Mouse (Mus musculus): ENCODE measurements around the gene Dtwd1.

DNA sequence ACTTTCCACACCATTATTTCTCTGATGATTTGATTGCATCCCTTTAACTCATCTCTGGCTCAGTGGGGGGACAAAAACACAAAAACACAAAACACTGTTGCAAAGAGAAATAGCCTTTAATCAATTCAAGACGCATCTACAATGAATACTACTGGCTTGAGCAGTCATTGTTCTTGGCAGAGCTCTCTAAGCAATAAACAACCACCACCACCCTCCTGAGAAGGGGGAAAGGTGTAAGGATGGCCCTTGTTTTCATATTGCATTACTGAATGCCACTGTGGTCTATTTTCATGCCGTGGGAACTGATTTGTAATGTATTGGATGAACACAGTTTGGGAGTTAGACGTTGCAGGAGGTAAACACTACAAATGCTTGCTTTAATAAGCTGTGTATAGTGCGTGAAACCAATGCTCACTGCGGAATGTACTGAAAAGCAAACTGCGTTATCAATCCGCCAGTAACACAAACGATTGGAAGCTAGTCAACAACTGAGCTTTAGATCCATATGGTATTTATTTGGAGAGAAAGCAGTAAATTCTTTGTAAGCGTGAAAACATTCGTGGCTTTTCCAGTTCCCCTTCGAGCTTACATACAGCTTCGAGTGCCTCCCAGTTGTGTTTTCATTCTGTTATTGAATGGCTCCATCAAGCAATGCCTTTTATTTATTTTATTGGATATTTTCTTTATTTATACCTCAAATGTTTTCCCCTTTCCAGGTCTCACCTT, 43.9 kb downstream of the Dtwd1 start:
- TF ChIP-seq POLR2A (IDR thresholded peaks at IDR 0.05; ENCODE audit: borderline replicate concordance, control insufficient read depth, low read depth, low read length) (no peak), CTCF (IDR thresholded peaks at IDR 0.05; ENCODE audit: control insufficient read depth, insufficient read depth, low read length) (no peak)
